Mouse (Mus musculus): ENCODE data around the gene Nrf1. TPM values are rescaled to one million over a fixed set of nuclear protein-coding genes. Genes with fewer than 3 reads are reported as not detected.
A peak's percentile ranks its signal among the peaks of the same experiment; 100 is the strongest.

Nrf1 gene
- total RNA-seq, 2 experiments from 2014 or later = 25.9 to 26.0 TPM

DNA sequence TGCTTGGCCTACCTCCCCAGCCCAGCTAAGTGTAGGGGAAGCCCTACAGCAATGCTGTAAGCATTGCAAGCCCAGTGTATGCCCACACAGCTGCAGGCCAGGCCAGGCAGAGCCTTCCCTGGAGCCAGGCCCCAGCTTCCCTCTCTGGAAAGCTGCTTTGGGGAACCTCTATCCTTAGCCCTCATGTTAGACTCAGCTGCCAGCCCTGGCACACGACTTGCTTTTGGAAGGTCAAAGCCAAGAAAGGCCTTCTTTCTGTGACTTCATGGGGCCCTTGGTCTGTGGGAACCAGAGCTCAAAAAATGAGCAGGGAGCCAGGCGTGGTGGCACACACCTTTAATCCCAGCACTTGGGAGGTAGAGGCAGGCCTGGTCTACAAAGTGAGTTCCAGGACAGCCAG, 113.8 kb downstream of the Nrf1 start:
- TF ChIP-seq CTCF (conservative IDR thresholded peaks at IDR 0.05) = no peak
- DNase-seq (ENCODE audit: low spot score in 2 of 2) = no peak
- no peak overlapping the region for H3K4me3 ChIP-seq
- no peak overlapping the region for H3K27ac ChIP-seq

DNA sequence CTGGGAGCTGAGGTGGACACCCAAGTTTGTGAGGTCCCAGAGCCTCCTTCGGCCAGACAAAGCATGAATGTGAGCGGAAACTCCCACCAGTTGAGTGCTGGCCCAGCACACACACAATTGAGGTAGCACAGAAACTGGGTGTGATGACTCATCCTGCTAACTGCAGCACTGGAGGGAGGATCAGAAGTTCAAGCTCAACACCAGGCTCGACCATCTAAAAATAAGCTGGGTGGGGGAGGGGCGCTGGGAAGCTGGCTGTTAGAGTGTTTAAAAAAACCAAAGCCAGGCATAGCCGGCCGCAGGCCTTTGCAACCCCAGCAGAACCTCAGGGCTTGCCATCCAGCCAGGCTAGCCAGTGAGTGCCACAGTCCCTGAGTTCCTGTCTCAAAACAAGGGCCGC, 114.3 kb downstream of the Nrf1 start:
- DNase-seq (ENCODE audit: low spot score in 2 of 2) = no peak
- H3K4me3 ChIP-seq = no peak overlapping the region
- TF ChIP-seq CTCF (conservative IDR thresholded peaks at IDR 0.05) = no peak
- no peak overlapping the region for H3K27ac ChIP-seq

DNA sequence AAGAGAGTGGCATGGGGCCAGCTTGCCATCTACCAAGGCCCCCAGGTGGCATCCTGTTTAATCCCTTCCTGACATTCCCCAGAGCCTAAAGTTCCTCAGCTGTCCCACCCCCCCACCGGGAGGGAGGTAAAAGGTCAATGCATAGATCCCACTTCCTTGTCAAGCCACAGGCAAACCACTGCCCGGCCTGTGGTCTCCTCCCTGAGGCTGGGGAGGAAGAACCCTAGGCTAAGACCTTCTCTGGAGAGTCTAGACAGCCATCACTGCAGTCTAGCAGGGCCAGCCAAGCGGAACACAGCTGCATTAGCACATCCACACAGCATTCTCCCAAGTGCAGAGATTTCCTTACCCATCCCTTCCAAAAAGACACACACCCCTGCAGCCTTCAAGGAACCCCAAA, 118.6 kb downstream of the Nrf1 start:
- H3K4me3 ChIP-seq = no peak overlapping the region
- no peak for TF ChIP-seq CTCF (conservative IDR thresholded peaks at IDR 0.05)
- DNase-seq (ENCODE audit: low spot score in 2 of 2) = no peak
- no peak overlapping the region for H3K27ac ChIP-seq

DNA sequence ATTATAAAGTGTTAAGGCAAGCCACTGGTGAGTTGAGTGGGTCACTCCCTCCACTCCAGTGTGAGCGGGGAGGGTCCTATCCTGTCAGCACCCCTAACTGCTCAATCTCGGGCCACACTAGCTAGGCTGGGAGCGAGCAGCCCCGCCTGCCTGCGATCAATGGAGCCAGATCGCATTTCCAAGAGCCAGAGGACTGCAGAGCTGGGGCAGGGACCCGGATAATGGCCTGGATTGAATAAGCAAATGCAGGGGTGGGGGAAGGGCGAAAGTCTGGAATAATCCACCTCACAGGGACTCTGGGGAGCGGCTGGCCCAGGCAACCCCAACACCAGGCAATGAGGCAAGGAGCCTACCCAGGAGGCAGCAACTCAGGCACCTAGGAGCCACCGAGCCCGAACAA, 119.4 kb downstream of the Nrf1 start:
- Histone ChIP-seq H3K27ac (no peak overlapping the region), H3K4me3 (no peak overlapping the region)
- DNase-seq (ENCODE audit: low spot score in 2 of 2) = no peak
- no peak for TF ChIP-seq CTCF (conservative IDR thresholded peaks at IDR 0.05)

DNA sequence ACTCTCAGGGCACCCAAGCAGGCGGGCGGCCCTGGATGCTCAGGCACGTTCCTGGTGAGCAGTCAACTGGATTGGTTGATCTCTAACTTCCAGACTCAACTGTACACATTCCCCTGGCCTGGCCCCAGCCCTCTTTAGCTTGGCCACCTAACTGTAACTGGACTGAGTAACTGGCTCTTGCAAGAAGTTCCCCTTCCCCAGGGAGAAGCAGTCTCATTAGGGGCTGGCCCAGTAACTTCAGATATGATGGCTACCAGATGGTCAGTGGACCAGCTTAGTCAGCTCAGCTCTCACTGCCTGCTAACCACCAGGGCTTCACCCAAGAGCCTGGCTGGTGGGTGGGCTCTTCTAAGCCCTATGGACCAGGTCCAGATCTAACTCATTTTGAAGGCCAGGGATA, 120.5 kb downstream of the Nrf1 start:
- H3K27ac ChIP-seq = no peak overlapping the region
- DNase-seq (ENCODE audit: low spot score in 2 of 2) = no peak
- H3K4me3 ChIP-seq = no peak overlapping the region
- TF ChIP-seq CTCF (conservative IDR thresholded peaks at IDR 0.05) = no peak

DNA sequence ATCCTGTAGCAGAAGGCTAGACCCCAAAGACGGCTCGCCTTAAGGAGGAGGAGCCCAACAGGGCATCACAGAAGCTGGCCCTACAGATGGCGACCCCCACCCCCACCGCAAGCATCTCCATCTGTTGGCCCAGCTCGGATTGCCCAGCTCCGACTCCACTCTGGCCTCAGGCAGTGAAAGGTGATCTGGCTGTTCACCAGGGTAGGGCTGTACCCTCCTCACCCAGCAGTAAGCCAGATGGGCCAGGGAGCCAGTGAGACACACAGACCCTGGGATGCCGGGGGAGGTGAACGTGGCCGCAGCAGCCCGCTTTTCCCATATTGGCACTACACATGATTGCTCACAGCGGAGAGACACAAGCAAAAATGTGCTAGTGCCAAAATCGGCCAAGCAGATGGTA, 121.4 kb downstream of the Nrf1 start:
- H3K27ac ChIP-seq = no peak overlapping the region
- H3K4me3 ChIP-seq = no peak overlapping the region
- TF ChIP-seq CTCF (conservative IDR thresholded peaks at IDR 0.05) = no peak
- DNase-seq (ENCODE audit: low spot score in 2 of 2) = no peak

DNA sequence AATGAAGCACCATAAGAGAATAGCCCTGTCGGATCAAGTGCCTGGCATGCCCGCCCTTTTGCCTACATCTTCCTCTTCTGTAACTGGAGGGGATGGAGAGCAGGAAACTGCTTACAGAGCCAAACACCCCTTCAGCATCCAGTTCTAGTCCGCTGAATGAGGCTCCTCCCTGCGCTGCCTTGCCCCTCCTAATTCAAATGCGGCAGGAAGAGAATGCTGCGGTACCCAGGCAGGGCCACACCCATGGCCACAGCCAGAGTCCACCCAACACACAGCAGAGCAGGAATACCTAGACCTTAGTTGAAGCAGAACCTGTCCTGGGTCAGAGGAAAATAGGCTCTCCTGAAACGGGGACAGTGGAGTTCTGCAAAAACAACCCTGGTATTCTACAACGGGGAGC, 123.4 kb downstream of the Nrf1 start:
- no peak overlapping the region for H3K4me3 ChIP-seq
- H3K27ac ChIP-seq = no peak overlapping the region
- no peak for DNase-seq (ENCODE audit: low spot score in 2 of 2)
- no peak for TF ChIP-seq CTCF (conservative IDR thresholded peaks at IDR 0.05)

DNA sequence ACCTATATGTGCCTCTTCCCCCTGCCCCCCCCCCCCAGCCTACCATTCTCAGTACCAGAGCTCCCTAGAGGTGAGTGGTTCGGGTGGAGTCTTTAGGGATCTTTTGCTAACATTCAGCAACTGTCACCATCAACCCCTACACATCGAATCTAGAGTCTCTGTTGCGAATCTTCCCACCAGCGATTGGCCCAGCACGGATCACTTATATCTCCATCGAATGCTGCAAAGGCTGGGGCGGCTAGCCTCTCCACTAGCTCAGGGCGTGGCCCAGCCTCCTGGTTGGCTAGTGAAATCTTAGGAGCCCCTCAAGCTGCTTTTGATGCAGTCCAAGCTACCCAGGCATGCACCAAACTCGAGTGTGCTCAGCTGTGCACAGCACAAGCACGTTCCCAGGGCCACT, 124.2 kb downstream of the Nrf1 start:
- DNase-seq (ENCODE audit: low spot score in 2 of 2) = no peak
- no peak for TF ChIP-seq CTCF (conservative IDR thresholded peaks at IDR 0.05)

DNA sequence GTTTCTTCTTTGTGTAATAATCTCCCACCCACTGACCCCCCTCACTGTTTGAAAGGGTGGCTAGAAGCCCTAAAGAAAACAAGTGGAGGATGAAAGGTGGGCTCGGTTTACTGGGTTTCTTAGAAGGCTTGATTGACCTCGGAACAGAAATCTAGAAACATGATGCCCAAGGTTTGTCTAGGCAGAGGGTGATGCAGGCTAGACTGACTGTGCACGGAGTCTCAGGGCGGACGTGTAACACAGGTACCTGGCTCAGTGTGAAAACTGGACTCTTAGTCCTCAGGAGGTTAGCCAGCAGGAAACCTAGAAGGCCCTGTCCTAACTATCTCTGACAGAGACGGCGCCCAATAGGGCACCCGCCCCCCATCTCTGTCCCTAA, 124.6 kb downstream of the Nrf1 start:
- Histone ChIP-seq H3K27ac (no peak overlapping the region), H3K4me3 (no peak overlapping the region)
- no peak for TF ChIP-seq CTCF (conservative IDR thresholded peaks at IDR 0.05)
- no peak for DNase-seq (ENCODE audit: low spot score in 2 of 2)

More for the DNA sequence above, 124.2 kb downstream of the Nrf1 start:
- Histone ChIP-seq H3K27ac (no peak overlapping the region), H3K4me3 (no peak overlapping the region)

DNA sequence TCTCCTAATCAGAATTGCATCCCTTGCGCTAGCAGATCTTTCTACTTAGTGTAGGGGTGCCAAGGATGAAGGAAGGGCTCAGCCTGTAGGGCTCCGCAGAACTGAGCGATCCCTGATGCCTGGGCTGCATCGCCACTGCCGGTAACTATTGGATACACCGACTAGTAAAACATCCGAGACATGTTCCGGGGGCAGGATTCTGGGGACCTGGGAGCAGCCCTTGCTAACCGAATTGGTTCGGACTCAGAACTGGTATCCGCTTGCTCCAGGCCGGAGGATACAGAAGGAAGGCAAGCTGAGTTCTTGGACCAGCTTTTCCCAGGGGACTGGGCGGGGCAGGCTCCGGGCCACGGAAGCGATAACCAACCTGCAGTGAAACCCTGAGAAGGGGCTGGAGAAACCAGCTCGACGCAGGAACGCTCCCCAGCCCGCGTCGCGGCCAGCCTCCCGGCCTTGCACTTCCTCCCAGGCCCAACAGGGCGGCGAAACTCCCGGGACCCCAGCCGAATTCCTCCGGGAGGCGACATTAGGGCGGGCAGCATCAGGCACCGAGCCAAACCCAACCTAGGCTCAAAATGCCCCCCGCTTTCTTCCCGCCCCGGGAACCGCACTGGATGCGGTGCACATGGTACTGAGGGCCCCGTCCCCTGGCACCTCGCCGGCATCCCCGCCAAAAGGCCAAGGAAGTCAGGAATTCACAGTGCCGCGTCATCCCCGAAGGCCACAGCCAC, 125.2 kb downstream of the Nrf1 start:
- Histone ChIP-seq H3K4me3 (peak overlapping the region; percentile 13; the same call in 1 of the 2 replicates), H3K27ac (no peak overlapping the region)
- peak; percentile 71 for TF ChIP-seq CTCF (conservative IDR thresholded peaks at IDR 0.05)
- DNase-seq (ENCODE audit: low spot score in 2 of 2) = no peak

DNA sequence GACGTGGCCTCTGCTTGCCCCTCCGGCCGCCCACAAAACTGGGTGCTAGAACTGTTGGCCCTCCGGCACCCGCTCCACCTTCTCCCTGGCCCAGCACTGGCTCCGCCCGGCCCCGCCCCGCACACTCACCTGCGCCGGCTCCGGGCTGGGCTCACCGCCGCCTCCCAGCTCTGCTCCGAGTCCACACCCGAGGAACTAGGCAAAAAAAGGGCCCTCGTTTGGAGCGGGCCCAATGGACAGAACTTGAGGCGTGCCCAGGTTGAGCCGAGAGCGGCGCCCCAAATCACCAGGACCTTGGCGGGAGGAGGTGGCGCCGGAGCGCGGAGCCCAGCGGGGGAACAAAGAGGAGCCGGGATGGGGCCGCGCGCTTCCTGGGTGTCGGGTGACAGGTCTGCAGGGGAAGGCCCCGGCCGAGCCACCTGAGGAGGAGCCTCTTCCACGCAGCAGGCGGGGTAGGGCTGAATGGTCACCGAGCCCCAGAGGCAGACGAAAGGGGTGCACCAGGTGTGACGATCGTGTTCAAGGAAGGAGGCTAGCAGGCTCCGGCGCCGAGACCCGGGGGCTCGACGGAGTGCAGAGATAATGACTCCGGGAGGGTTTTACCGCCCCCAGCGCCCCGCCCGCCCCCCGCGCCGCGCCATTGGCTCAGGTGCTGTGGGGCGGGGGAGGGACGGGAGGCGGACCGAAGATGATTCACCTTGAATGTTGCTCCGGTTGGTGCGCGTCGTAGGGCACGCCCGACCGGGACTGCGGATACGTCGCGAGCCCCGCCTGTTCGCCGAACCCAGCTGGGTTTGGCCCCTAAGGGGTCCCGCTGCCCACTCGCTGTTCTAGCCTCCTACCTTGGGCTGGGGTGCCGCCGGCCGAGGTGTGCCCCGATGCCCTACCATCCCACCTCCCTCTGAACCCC, 126.0 kb downstream of the Nrf1 start:
- Histone ChIP-seq H3K4me3 (peak overlapping the region; percentile 13; the same call in 1 of the 2 replicates), H3K27ac (no peak overlapping the region)
- TF ChIP-seq CTCF (conservative IDR thresholded peaks at IDR 0.05) = no peak
- DNase-seq (ENCODE audit: low spot score in 2 of 2) = no peak

DNA sequence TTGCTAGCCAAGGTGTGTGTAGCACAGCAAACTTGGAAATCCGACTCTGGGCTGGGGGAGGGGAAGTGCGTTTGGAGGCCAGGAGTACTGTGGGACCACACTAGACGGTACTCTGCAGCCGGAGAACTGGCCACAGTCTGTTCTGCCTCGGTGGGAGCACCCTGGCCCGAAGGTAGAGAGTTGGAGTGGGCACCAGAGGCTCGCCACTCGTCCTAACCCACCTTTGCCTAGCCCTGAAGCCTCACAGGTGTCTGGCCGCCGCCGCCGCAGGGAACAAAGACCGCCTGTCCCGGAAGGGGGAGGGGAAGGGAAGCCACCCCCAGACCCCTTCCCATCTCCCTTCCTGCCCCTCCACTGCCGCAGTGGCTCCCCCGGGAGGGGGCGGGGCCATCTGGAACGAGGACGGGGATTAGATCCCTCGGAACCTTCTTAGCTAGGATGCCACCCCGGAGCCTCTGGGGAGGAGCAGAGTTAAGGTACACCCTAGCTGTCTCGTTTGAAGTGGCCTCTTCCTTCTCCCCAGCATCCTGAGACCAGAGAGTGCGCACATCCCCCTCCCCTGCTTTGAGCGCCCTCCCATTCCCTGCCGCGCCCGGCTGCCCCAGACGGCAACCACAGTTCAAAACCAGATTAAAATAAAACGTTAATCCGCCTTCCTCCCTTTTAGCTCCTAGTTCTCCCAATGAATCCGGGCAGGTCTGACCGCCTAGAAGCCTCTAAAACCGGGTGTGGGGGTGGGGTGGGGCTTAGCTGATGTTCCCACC, 126.9 kb downstream of the Nrf1 start:
- DNase-seq (ENCODE audit: low spot score in 2 of 2) = no peak
- Histone ChIP-seq H3K27ac (no peak overlapping the region), H3K4me3 (no peak overlapping the region)
- no peak for TF ChIP-seq CTCF (conservative IDR thresholded peaks at IDR 0.05)

Measured in layer of hippocampus, adult 2 months (tissue).